Mouse (Mus musculus) MEL (cell line): ENCODE measurements around the gene Thsd4.

Source experiments
- CHD2 ChIP-seq: IDR thresholded peaks from 2 replicates; pipeline ENCODE4 v1.6.1; 2011; ENCODE audit warnings: low read length, improper control_type of control experiment
- CTCF ChIP-seq, 3 experiments: IDR thresholded peaks in 2 of 3; conservative IDR thresholded peaks in 1 of 3; 2 replicates each; pipeline ENCODE4 v1.5.1; 2011 to 2012; ENCODE audit warnings: low read length in 3 of 3, low read depth in 2 of 3, mild to moderate bottlenecking in 2 of 3, improper control_type of control experiment in 1 of 3, inconsistent platforms in 1 of 3, mixed read lengths in 1 of 3, moderate library complexity in 1 of 3; ENCODE audit not compliant: control insufficient read depth in 1 of 3, insufficient read depth in 1 of 3, poor library complexity in 1 of 3, severe bottlenecking in 1 of 3
- ETS1 ChIP-seq: IDR thresholded peaks from 2 replicates; pipeline ENCODE4 v1.6.1; 2012; ENCODE audit warnings: low read depth, mild to moderate bottlenecking, inconsistent platforms, low read length, improper control_type of control experiment, moderate library complexity
- JUND ChIP-seq: IDR thresholded peaks from 2 replicates; pipeline ENCODE4 v1.6.1; 2011; ENCODE audit warnings: low read depth, mild to moderate bottlenecking, improper control_type of control experiment, low read length
- MAX ChIP-seq: IDR thresholded peaks from 2 replicates; pipeline ENCODE4 v1.6.1; 2011; ENCODE audit warnings: low read length, improper control_type of control experiment
- POLR2AphosphoS2 ChIP-seq: IDR thresholded peaks from 2 replicates; pipeline ENCODE4 v1.6.1; 2011; ENCODE audit warnings: low read length, improper control_type of control experiment
- RCOR1 ChIP-seq: IDR thresholded peaks from 2 replicates; pipeline ENCODE4 v1.6.1; 2012; ENCODE audit warnings: low read depth, mild to moderate bottlenecking, inconsistent platforms, low read length, improper control_type of control experiment
- TAL1 ChIP-seq: IDR thresholded peaks from 2 replicates; pipeline ENCODE4 v1.6.1; 2012; ENCODE audit warnings: mild to moderate bottlenecking, inconsistent platforms, low read length, moderate library complexity, mixed read lengths
- UBTF ChIP-seq: IDR thresholded peaks from 2 replicates; pipeline ENCODE4 v1.6.1; 2012; ENCODE audit warnings: low read depth, mild to moderate bottlenecking, inconsistent platforms, low read length, improper control_type of control experiment, moderate library complexity, borderline replicate concordance; ENCODE audit not compliant: insufficient read depth
- USF1 ChIP-seq: IDR thresholded peaks from 2 replicates; pipeline ENCODE4 v1.6.1; 2014; ENCODE audit warnings: low read depth, mild to moderate bottlenecking, inconsistent platforms, low read length, improper control_type of control experiment, moderate library complexity
- USF2 ChIP-seq, 2 experiments: IDR thresholded peaks; 2 replicates each; pipeline ENCODE4 v1.6.1; 2011 to 2012; ENCODE audit warnings: improper control_type of control experiment in 2 of 2, low read length in 2 of 2, borderline replicate concordance in 1 of 2, inconsistent platforms in 1 of 2, low read depth in 1 of 2, mild to moderate bottlenecking in 1 of 2; ENCODE audit not compliant: insufficient read depth in 1 of 2

- TF ChIP-seq MAX (no peak), ETS1 (no peak), USF1 (no peak), USF2 (IDR thresholded peaks at IDR 0.05; ENCODE audit: borderline replicate concordance in 1 of 2, insufficient read depth in 1 of 2, low read depth in 1 of 2, low read length in 2 of 2) (no peak), CTCF (IDR thresholded peaks at IDR 0.05 in 2 of 3, conservative IDR thresholded peaks at IDR 0.05 in 1 of 3; ENCODE audit: control insufficient read depth in 1 of 3, insufficient read depth in 1 of 3, low read depth in 2 of 3, low read length in 3 of 3, poor library complexity in 1 of 3, severe bottlenecking in 1 of 3) (no peak), RCOR1 (no peak), TAL1 (no peak), JUND (no peak), UBTF (no peak), POLR2AphosphoS2 (no peak), CHD2 (no peak)
Measured at GRCm38 (mm10) chr9:60110200-60110599, 411.6 kb downstream of the Thsd4 start.
